Mouse (Mus musculus) MEL (cell line): ENCODE results near the gene C330021F23Rik. TPM values are rescaled to one million over a fixed set of nuclear protein-coding genes. Genes with fewer than 3 reads are reported as not detected.

Source experiments
- DNase-seq: peaks from one replicate; pipeline ENCODE4 v3.0.0; 2011; ENCODE audit warnings: low read depth, low spot score
- H3K27ac ChIP-seq: 2 replicates; pipeline ENCODE4 v1.5.1; 2012; ENCODE audit warnings: low read depth, mild to moderate bottlenecking, control low read depth, low read length, moderate library complexity; ENCODE audit not compliant: control insufficient read depth
- H3K27me3 ChIP-seq, 2 experiments: fragments of 150-350 bp in 1 of 2; sonication (generic) in 1 of 2; 2 replicates each; pipeline ENCODE4 v1.6.1; 2012; ENCODE audit warnings: low read length in 2 of 2, mild to moderate bottlenecking in 2 of 2, improper control_type of control experiment in 1 of 2, moderate library complexity in 1 of 2; ENCODE audit not compliant: insufficient read depth in 2 of 2, control insufficient read depth in 1 of 2
- H3K36me3 ChIP-seq, 2 experiments: 2 replicates each; pipeline ENCODE4 v1.6.1; 2012 to 2014; ENCODE audit warnings: low read length in 2 of 2, improper control_type of control experiment in 1 of 2, inconsistent platforms in 1 of 2, mild to moderate bottlenecking in 1 of 2; ENCODE audit not compliant: insufficient read depth in 2 of 2, control insufficient read depth in 1 of 2
- H3K4me1 ChIP-seq, 2 experiments: fragments of 150-350 bp in 1 of 2; sonication (generic) in 1 of 2; 2 replicates each; pipeline ENCODE4 v1.6.1; 2012; ENCODE audit warnings: low read length in 2 of 2, improper control_type of control experiment in 1 of 2, mild to moderate bottlenecking in 1 of 2; ENCODE audit not compliant: insufficient read depth in 2 of 2, control insufficient read depth in 1 of 2
- H3K4me3 ChIP-seq, 2 experiments: fragments of 150-350 bp in 1 of 2; sonication (generic) in 1 of 2; 2 replicates each; pipeline ENCODE4 v1.5.1; 2012; ENCODE audit warnings: low read depth in 2 of 2, low read length in 2 of 2, mild to moderate bottlenecking in 2 of 2, moderate library complexity in 2 of 2, control low read depth in 1 of 2, improper control_type of control experiment in 1 of 2; ENCODE audit not compliant: control insufficient read depth in 1 of 2, insufficient read depth in 1 of 2
- H3K79me2 ChIP-seq: 2 replicates; pipeline ENCODE4 v1.6.1; 2012; ENCODE audit warnings: mild to moderate bottlenecking, low read length, moderate library complexity; ENCODE audit not compliant: control insufficient read depth, poor library complexity, insufficient read depth
- H3K9ac ChIP-seq: 2 replicates; pipeline ENCODE4 v1.6.1; 2012; ENCODE audit warnings: low read depth, mild to moderate bottlenecking, control low read depth, low read length, moderate library complexity; ENCODE audit not compliant: control insufficient read depth, poor library complexity, severe bottlenecking
- H3K9me3 ChIP-seq: fragments of 150-350 bp; sonication (generic); replicated peaks from 2 replicates; pipeline ENCODE4 v1.6.1; 2012; ENCODE audit warnings: mild to moderate bottlenecking, low read length, improper control_type of control experiment, moderate library complexity; ENCODE audit not compliant: insufficient read depth
- BHLHE40 ChIP-seq: IDR thresholded peaks from 2 replicates; pipeline ENCODE4 v1.6.1; 2012; ENCODE audit warnings: low read depth, mild to moderate bottlenecking, inconsistent platforms, low read length, improper control_type of control experiment, borderline replicate concordance
- CTCF ChIP-seq, 3 experiments: IDR thresholded peaks in 2 of 3; conservative IDR thresholded peaks in 1 of 3; 2 replicates each; pipeline ENCODE4 v1.5.1; 2011 to 2012; ENCODE audit warnings: low read length in 3 of 3, low read depth in 2 of 3, mild to moderate bottlenecking in 2 of 3, improper control_type of control experiment in 1 of 3, inconsistent platforms in 1 of 3, mixed read lengths in 1 of 3, moderate library complexity in 1 of 3; ENCODE audit not compliant: control insufficient read depth in 1 of 3, insufficient read depth in 1 of 3, poor library complexity in 1 of 3, severe bottlenecking in 1 of 3
- E2F4 ChIP-seq: IDR thresholded peaks from 2 replicates; pipeline ENCODE4 v1.6.1; 2011; ENCODE audit warnings: low read depth, low read length, improper control_type of control experiment, borderline replicate concordance
- ELF1 ChIP-seq: IDR thresholded peaks from 2 replicates; pipeline ENCODE4 v1.6.1; 2014; ENCODE audit warnings: low read depth, mild to moderate bottlenecking, inconsistent platforms, low read length, improper control_type of control experiment, moderate library complexity
- EP300 ChIP-seq, 2 experiments: IDR thresholded peaks; 2 replicates each; pipeline ENCODE4 v1.6.1; 2011; ENCODE audit warnings: improper control_type of control experiment in 2 of 2, low read length in 2 of 2, low read depth in 1 of 2, mild to moderate bottlenecking in 1 of 2
- ETS1 ChIP-seq: IDR thresholded peaks from 2 replicates; pipeline ENCODE4 v1.6.1; 2012; ENCODE audit warnings: low read depth, mild to moderate bottlenecking, inconsistent platforms, low read length, improper control_type of control experiment, moderate library complexity
- GATA1 ChIP-seq: IDR thresholded peaks from 2 replicates; pipeline ENCODE4 v1.6.1; 2011; ENCODE audit warnings: low read depth, low read length, improper control_type of control experiment
- HCFC1 ChIP-seq: IDR thresholded peaks from 2 replicates; pipeline ENCODE4 v1.6.1; 2012; ENCODE audit warnings: low read depth, mild to moderate bottlenecking, inconsistent platforms, low read length, improper control_type of control experiment, moderate library complexity
- JUND ChIP-seq: IDR thresholded peaks from 2 replicates; pipeline ENCODE4 v1.6.1; 2011; ENCODE audit warnings: low read depth, mild to moderate bottlenecking, improper control_type of control experiment, low read length
- MAFK ChIP-seq: IDR thresholded peaks from 2 replicates; pipeline ENCODE4 v1.6.1; 2011; ENCODE audit warnings: low read depth, mild to moderate bottlenecking, low read length, improper control_type of control experiment, borderline replicate concordance
- MXI1 ChIP-seq: IDR thresholded peaks from 2 replicates; pipeline ENCODE4 v1.6.1; 2011; ENCODE audit warnings: mild to moderate bottlenecking, low read depth, low read length, improper control_type of control experiment
- MYC ChIP-seq: IDR thresholded peaks from 2 replicates; pipeline ENCODE4 v1.6.1; 2011; ENCODE audit warnings: low read depth, mild to moderate bottlenecking, low read length, improper control_type of control experiment, moderate library complexity
- NELFE ChIP-seq: IDR thresholded peaks from 2 replicates; pipeline ENCODE4 v1.6.1; 2011; ENCODE audit warnings: low read depth, low read length, improper control_type of control experiment
- NRF1 ChIP-seq: IDR thresholded peaks from 2 replicates; pipeline ENCODE4 v1.6.1; 2014; ENCODE audit warnings: low read depth, mild to moderate bottlenecking, inconsistent platforms, low read length, improper control_type of control experiment, moderate library complexity; ENCODE audit not compliant: poor library complexity, insufficient read depth, severe bottlenecking
- POLR2A ChIP-seq, 2 experiments: IDR thresholded peaks; 2 replicates each; pipeline ENCODE4 v1.6.1; 2011 to 2012; ENCODE audit warnings: low read length in 2 of 2, mild to moderate bottlenecking in 2 of 2, control low read depth in 1 of 2, improper control_type of control experiment in 1 of 2, low read depth in 1 of 2, moderate library complexity in 1 of 2; ENCODE audit not compliant: control insufficient read depth in 1 of 2, insufficient read depth in 1 of 2, poor library complexity in 1 of 2
- RAD21 ChIP-seq: IDR thresholded peaks from 2 replicates; pipeline ENCODE4 v1.6.1; 2011; ENCODE audit warnings: mild to moderate bottlenecking, low read depth, low read length, improper control_type of control experiment
- RCOR1 ChIP-seq: IDR thresholded peaks from 2 replicates; pipeline ENCODE4 v1.6.1; 2012; ENCODE audit warnings: low read depth, mild to moderate bottlenecking, inconsistent platforms, low read length, improper control_type of control experiment
- SMC3 ChIP-seq: IDR thresholded peaks from 2 replicates; pipeline ENCODE4 v1.6.1; 2011; ENCODE audit warnings: low read depth, low read length, improper control_type of control experiment
- TBP ChIP-seq: IDR thresholded peaks from 2 replicates; pipeline ENCODE4 v1.8.0; 2011; ENCODE audit warnings: low read depth, low read length, improper control_type of control experiment
- USF1 ChIP-seq: IDR thresholded peaks from 2 replicates; pipeline ENCODE4 v1.6.1; 2014; ENCODE audit warnings: low read depth, mild to moderate bottlenecking, inconsistent platforms, low read length, improper control_type of control experiment, moderate library complexity
- ZKSCAN1 ChIP-seq: IDR thresholded peaks from 2 replicates; pipeline ENCODE4 v1.6.1; 2012; ENCODE audit warnings: low read depth, mild to moderate bottlenecking, inconsistent platforms, low read length, improper control_type of control experiment, moderate library complexity
- ZMIZ1 ChIP-seq: IDR thresholded peaks from 2 replicates; pipeline ENCODE4 v1.6.1; 2012; ENCODE audit warnings: low read depth, mild to moderate bottlenecking, inconsistent platforms, low read length, improper control_type of control experiment, moderate library complexity
- ZNF384 ChIP-seq: IDR thresholded peaks from 2 replicates; pipeline ENCODE4 v1.6.1; 2012; ENCODE audit warnings: low read depth, mild to moderate bottlenecking, inconsistent platforms, low read length, improper control_type of control experiment
- polyA plus RNA-seq, 2 experiments: library from polyadenylated mRNA; stranded (reverse) in 1 of 2; unstranded in 1 of 2; fragments of >175 nt in 1 of 2; fragments of >200 nt in 1 of 2; gene quantifications; 2 replicates each; pipeline versions ENCODE4 v1.2.1 to v1.2.4; 2012; ENCODE audit warnings: low replicate concordance in 2 of 2, low read depth in 1 of 2; ENCODE audit not compliant: insufficient read length in 2 of 2, insufficient read depth in 1 of 2, missing spikeins in 1 of 2
- total RNA-seq: library from RNA; depleted of rRNA; stranded (reverse); fragments of 300-350 nt; gene quantifications from 2 replicates; pipeline ENCODE4 v1.2.3, GENCODE M21; 2012

C330021F23Rik gene
- total and polyA plus RNA-seq, 3 experiments = 0.53 to 1.2 TPM; not detected in 1

- no peak overlapping the region for H3K9ac ChIP-seq
- H3K4me3 ChIP-seq = no peak overlapping the region
- peaks cover 0 to 7% of the 10 kb centered on the region in 2 experiments; a peak in 2 of 4 replicates for H3K4me1 ChIP-seq
- no peaks in the 10 kb centered on the region for H3K36me3 ChIP-seq
- no peak overlapping the region for H3K27ac ChIP-seq
- no peaks in the 10 kb centered on the region for H3K9me3 ChIP-seq
- no peaks in the 10 kb centered on the region for H3K79me2 ChIP-seq
- no peak for TF ChIP-seq JUND
- TF ChIP-seq ZNF384 = no peak
- no peak for TF ChIP-seq HCFC1
- TF ChIP-seq MYC = no peak
- TF ChIP-seq USF1 = no peak
- TF ChIP-seq BHLHE40 = no peak
- no peak for TF ChIP-seq ETS1
- TF ChIP-seq, all 39 proteins: peak for 0
- no peaks in the 10 kb centered on the region for H3K27me3 ChIP-seq
- DNase-seq = no peak
Observed at GRCm38 (mm10) chr8:3594466-3594865, 26.7 kb downstream of the C330021F23Rik start.

DNA sequence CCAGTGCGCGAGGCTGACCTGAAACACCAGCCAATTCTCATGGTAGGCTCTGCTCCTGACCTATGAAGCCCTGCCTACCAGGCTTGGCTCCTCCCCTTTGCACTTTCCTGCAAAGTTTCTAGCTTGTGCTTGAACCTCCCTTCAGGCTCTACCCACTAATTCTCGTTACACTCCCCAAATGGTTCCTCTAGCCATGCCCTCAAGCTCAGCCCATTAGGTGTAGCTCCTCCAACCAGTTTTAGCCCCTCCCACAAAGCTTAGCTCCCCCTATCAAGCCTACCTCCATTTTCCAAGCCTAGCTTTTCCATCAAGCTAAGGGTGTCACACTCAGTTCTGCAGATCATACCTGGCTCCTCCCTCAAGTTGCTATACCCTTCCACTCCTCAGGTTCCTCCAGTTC is 30.3 kb downstream of the C330021F23Rik start:
- Histone ChIP-seq H3K27me3 (no peaks in the 10 kb centered on the region), H3K27ac (no peak overlapping the region), H3K9ac (no peak overlapping the region), H3K4me1 (peaks cover 0 to 7% of the 10 kb centered on the region in 2 experiments; a peak in 2 of 4 replicates), H3K9me3 (no peaks in the 10 kb centered on the region), H3K36me3 (no peaks in the 10 kb centered on the region)
- no peak for DNase-seq
- TF ChIP-seq TBP (no peak), MAFK (no peak), CTCF (IDR thresholded peaks at IDR 0.05 in 2 of 3, conservative IDR thresholded peaks at IDR 0.05 in 1 of 3; ENCODE audit: control insufficient read depth in 1 of 3, insufficient read depth in 1 of 3, low read depth in 2 of 3, low read length in 3 of 3, poor library complexity in 1 of 3, severe bottlenecking in 1 of 3) (no peak), E2F4 (no peak), MYC (no peak), ELF1 (no peak), USF1 (no peak), RAD21 (no peak), ZMIZ1 (no peak), MXI1 (no peak), GATA1 (no peak), NRF1 (no peak), RCOR1 (no peak), ZNF384 (no peak), EP300 (IDR thresholded peaks at IDR 0.05; ENCODE audit: low read depth in 1 of 2, low read length in 2 of 2) (no peak), SMC3 (no peak), ETS1 (no peak), POLR2A (IDR thresholded peaks at IDR 0.05; ENCODE audit: control insufficient read depth in 1 of 2, insufficient read depth in 1 of 2, low read depth in 1 of 2, low read length in 2 of 2, poor library complexity in 1 of 2) (no peak), ZKSCAN1 (no peak), NELFE (no peak)
- TF ChIP-seq, all 39 proteins: peak for 0
- no peaks in the 10 kb centered on the region for H3K79me2 ChIP-seq
- H3K4me3 ChIP-seq = no peak overlapping the region
